Mouse (Mus musculus): Measurements from ENCODE around the gene 1500015O10Rik. TPM values are rescaled to one million over a fixed set of nuclear protein-coding genes. Genes with fewer than 3 reads are reported as not detected.

Gene 1500015O10Rik
- polyA plus RNA-seq, 1 experiment = 0.40 TPM

GRCm38 (mm10) chr1:43754448-43755312 is 24.3 kb downstream of the 1500015O10Rik start:
- no peaks in the 10 kb centered on the region for H3K36me3 ChIP-seq (ENCODE audit: control insufficient read depth, insufficient read depth, low read length)
- no peak overlapping the region for H3K27ac ChIP-seq (ENCODE audit: control insufficient read depth, insufficient read depth, low read depth, low read length)
- H3K4me3 ChIP-seq (ENCODE audit: control insufficient read depth, low read depth, low read length) = no peak overlapping the region
- no peaks in the 10 kb centered on the region for H3K27me3 ChIP-seq (ENCODE audit: control insufficient read depth, insufficient read depth, low read length)
- H3K4me1 ChIP-seq (ENCODE audit: control insufficient read depth, insufficient read depth, low read length) = no peaks in the 10 kb centered on the region
- TF ChIP-seq POLR2A (IDR thresholded peaks at IDR 0.05; ENCODE audit: control insufficient read depth, low read depth, low read length) (no peak), CTCF (IDR thresholded peaks at IDR 0.05; ENCODE audit: control insufficient read depth, insufficient read depth, insufficient replicate concordance, low read depth, low read length) (no peak)

GRCm38 (mm10) chr1:43760085-43760484 is 29.7 kb downstream of the 1500015O10Rik start:
- H3K4me1 ChIP-seq (ENCODE audit: control insufficient read depth, insufficient read depth, low read length) = no peaks in the 10 kb centered on the region
- no peak overlapping the region for H3K27ac ChIP-seq (ENCODE audit: control insufficient read depth, insufficient read depth, low read depth, low read length)
- TF ChIP-seq CTCF (IDR thresholded peaks at IDR 0.05; ENCODE audit: control insufficient read depth, insufficient read depth, insufficient replicate concordance, low read depth, low read length) (no peak), POLR2A (IDR thresholded peaks at IDR 0.05; ENCODE audit: control insufficient read depth, low read depth, low read length) (no peak)
- no peaks in the 10 kb centered on the region for H3K36me3 ChIP-seq (ENCODE audit: control insufficient read depth, insufficient read depth, low read length)
- H3K4me3 ChIP-seq (ENCODE audit: control insufficient read depth, low read depth, low read length) = no peak overlapping the region
- H3K27me3 ChIP-seq (ENCODE audit: control insufficient read depth, insufficient read depth, low read length) = no peaks in the 10 kb centered on the region

GRCm38 (mm10) chr1:43764481-43764880 is 34.1 kb downstream of the 1500015O10Rik start:
- no peak for TF ChIP-seq POLR2A (IDR thresholded peaks at IDR 0.05; ENCODE audit: control insufficient read depth, low read depth, low read length)
- TF ChIP-seq CTCF (IDR thresholded peaks at IDR 0.05; ENCODE audit: control insufficient read depth, insufficient read depth, insufficient replicate concordance, low read depth, low read length) = no peak
- Histone ChIP-seq H3K36me3 (ENCODE audit: control insufficient read depth, insufficient read depth, low read length) (no peaks in the 10 kb centered on the region), H3K4me3 (ENCODE audit: control insufficient read depth, low read depth, low read length) (no peak overlapping the region), H3K27me3 (ENCODE audit: control insufficient read depth, insufficient read depth, low read length) (no peaks in the 10 kb centered on the region), H3K4me1 (ENCODE audit: control insufficient read depth, insufficient read depth, low read length) (no peaks in the 10 kb centered on the region), H3K27ac (ENCODE audit: control insufficient read depth, insufficient read depth, low read depth, low read length) (no peak overlapping the region)

- Histone ChIP-seq H3K27me3 (ENCODE audit: control insufficient read depth, insufficient read depth, low read length) (no peaks in the 10 kb centered on the region), H3K4me3 (ENCODE audit: control insufficient read depth, low read depth, low read length) (no peak overlapping the region), H3K27ac (ENCODE audit: control insufficient read depth, insufficient read depth, low read depth, low read length) (no peak overlapping the region), H3K4me1 (ENCODE audit: control insufficient read depth, insufficient read depth, low read length) (no peaks in the 10 kb centered on the region), H3K36me3 (ENCODE audit: control insufficient read depth, insufficient read depth, low read length) (no peaks in the 10 kb centered on the region)
- TF ChIP-seq POLR2A (IDR thresholded peaks at IDR 0.05; ENCODE audit: control insufficient read depth, low read depth, low read length) (no peak), CTCF (IDR thresholded peaks at IDR 0.05; ENCODE audit: control insufficient read depth, insufficient read depth, insufficient replicate concordance, low read depth, low read length) (no peak)
These were observed 35.9 kb downstream of the 1500015O10Rik start for GRCm38 (mm10) chr1:43766328-43766727.

GRCm38 (mm10) chr1:43768385-43768990 is 38.1 kb downstream of the 1500015O10Rik start:
- Histone ChIP-seq H3K4me1 (ENCODE audit: control insufficient read depth, insufficient read depth, low read length) (no peaks in the 10 kb centered on the region), H3K27ac (ENCODE audit: control insufficient read depth, insufficient read depth, low read depth, low read length) (no peak overlapping the region), H3K4me3 (ENCODE audit: control insufficient read depth, low read depth, low read length) (no peak overlapping the region), H3K27me3 (ENCODE audit: control insufficient read depth, insufficient read depth, low read length) (no peaks in the 10 kb centered on the region), H3K36me3 (ENCODE audit: control insufficient read depth, insufficient read depth, low read length) (no peaks in the 10 kb centered on the region)
- TF ChIP-seq CTCF (IDR thresholded peaks at IDR 0.05; ENCODE audit: control insufficient read depth, insufficient read depth, insufficient replicate concordance, low read depth, low read length) (no peak), POLR2A (IDR thresholded peaks at IDR 0.05; ENCODE audit: control insufficient read depth, low read depth, low read length) (no peak)

DNA sequence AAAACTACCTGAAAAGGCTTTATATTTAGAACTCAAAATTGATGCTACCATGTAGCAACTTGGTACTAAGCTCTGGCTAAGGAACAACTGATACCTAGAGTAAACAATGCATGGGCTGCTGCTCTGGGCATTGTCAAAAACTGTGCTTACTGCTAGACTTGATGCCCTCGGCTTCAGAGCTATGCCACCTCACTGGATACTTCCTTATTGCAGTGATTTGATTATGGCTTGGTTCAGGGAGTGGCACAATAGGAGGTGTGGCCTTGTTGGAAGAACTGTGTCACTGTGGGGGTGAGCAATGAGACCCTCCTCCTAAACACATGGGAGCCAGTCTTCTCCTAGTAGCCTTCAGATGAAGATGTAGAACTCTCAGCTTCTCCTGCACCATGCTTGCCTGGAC is 38.9 kb downstream of the 1500015O10Rik start:
- H3K27ac ChIP-seq (ENCODE audit: control insufficient read depth, insufficient read depth, low read depth, low read length) = no peak overlapping the region
- no peak overlapping the region for H3K4me3 ChIP-seq (ENCODE audit: control insufficient read depth, low read depth, low read length)
- TF ChIP-seq CTCF (IDR thresholded peaks at IDR 0.05; ENCODE audit: control insufficient read depth, insufficient read depth, insufficient replicate concordance, low read depth, low read length) = no peak
- H3K27me3 ChIP-seq (ENCODE audit: control insufficient read depth, insufficient read depth, low read length) = no peaks in the 10 kb centered on the region
- no peaks in the 10 kb centered on the region for H3K36me3 ChIP-seq (ENCODE audit: control insufficient read depth, insufficient read depth, low read length)
- no peaks in the 10 kb centered on the region for H3K4me1 ChIP-seq (ENCODE audit: control insufficient read depth, insufficient read depth, low read length)

DNA sequence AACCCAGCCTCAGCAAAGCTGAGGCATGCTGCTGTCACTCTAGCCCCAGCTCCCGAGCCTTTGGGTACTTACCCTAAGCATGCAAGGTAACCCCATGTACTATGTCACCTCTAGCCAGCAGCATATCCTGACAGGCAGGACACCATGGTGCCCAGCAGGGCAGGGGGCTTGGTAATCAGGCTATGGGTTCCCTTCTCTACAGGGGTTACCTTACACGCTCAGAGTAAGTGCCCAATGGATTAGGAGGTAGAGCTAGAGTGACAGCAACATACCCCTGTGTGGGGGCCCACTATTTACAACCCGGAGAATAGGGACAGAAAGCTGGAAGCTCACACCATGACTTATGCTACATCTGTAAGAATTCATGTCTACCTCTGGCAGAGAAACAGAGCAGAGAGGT is 39.6 kb downstream of the 1500015O10Rik start:
- Histone ChIP-seq H3K27ac (ENCODE audit: control insufficient read depth, insufficient read depth, low read depth, low read length) (no peak overlapping the region), H3K27me3 (ENCODE audit: control insufficient read depth, insufficient read depth, low read length) (no peaks in the 10 kb centered on the region), H3K4me3 (ENCODE audit: control insufficient read depth, low read depth, low read length) (no peak overlapping the region), H3K36me3 (ENCODE audit: control insufficient read depth, insufficient read depth, low read length) (no peaks in the 10 kb centered on the region), H3K4me1 (ENCODE audit: control insufficient read depth, insufficient read depth, low read length) (no peaks in the 10 kb centered on the region)
- TF ChIP-seq CTCF (IDR thresholded peaks at IDR 0.05; ENCODE audit: control insufficient read depth, insufficient read depth, insufficient replicate concordance, low read depth, low read length) = no peak
- TF ChIP-seq POLR2A (IDR thresholded peaks at IDR 0.05; ENCODE audit: control insufficient read depth, low read depth, low read length) = no peak

Measured in testis, adult 2 months (tissue).